Mouse (Mus musculus) intestine, postnatal 0 days (tissue): ENCODE data around the gene Lrrk1. TPM values are rescaled to one million over a fixed set of nuclear protein-coding genes. Genes with fewer than 3 reads are reported as not detected.
A peak's percentile ranks its signal among the peaks of the same experiment; 100 is the strongest.

Experiments
- ATAC-seq: fragments of 200-750 bp; cut with Nextera tagmentation; 2 replicates; pipeline ENCODE4 v1.8.0; 2017; ENCODE audit warnings: mild to moderate bottlenecking, moderate TSS enrichment, moderate library complexity
- H3K27ac ChIP-seq: fragments of 300-500 bp; sonication (generic); 2 replicates; pipeline ENCODE4 v1.5.1; 2014; ENCODE audit warnings: mild to moderate bottlenecking, low read depth, low read length, moderate library complexity
- H3K27me3 ChIP-seq: fragments of 300-500 bp; sonication (generic); replicated peaks from 2 replicates; pipeline ENCODE4 v1.6.1; 2014; ENCODE audit warnings: low read length, mixed read lengths; ENCODE audit not compliant: control insufficient read depth, insufficient read depth
- H3K36me3 ChIP-seq: fragments of 300-500 bp; sonication (generic); 2 replicates; pipeline ENCODE4 v1.6.1; 2014; ENCODE audit warnings: mild to moderate bottlenecking, moderate library complexity; ENCODE audit not compliant: control insufficient read depth, insufficient read depth
- H3K4me1 ChIP-seq: fragments of 300-500 bp; sonication (generic); replicated peaks from 2 replicates; pipeline ENCODE4 v1.6.1; 2014; ENCODE audit warnings: antibody characterized with exemption, low read length, mixed read lengths; ENCODE audit not compliant: control insufficient read depth, insufficient read depth
- H3K4me2 ChIP-seq: fragments of 300-500 bp; sonication (generic); replicated peaks from 2 replicates; pipeline ENCODE4 v1.6.1; 2014; ENCODE audit warnings: low read depth, mild to moderate bottlenecking, moderate library complexity
- H3K4me3 ChIP-seq: fragments of 300-500 bp; sonication (generic); 2 replicates; pipeline ENCODE4 v1.5.1; 2014; ENCODE audit warnings: low read depth, low read length
- H3K9ac ChIP-seq: fragments of 300-500 bp; sonication (generic); 2 replicates; pipeline ENCODE4 v1.6.1; 2014; ENCODE audit warnings: mild to moderate bottlenecking, low read depth, low read length
- H3K9me3 ChIP-seq: fragments of 300-500 bp; sonication (generic); 2 replicates; pipeline ENCODE4 v1.6.1; 2016; ENCODE audit warnings: mixed run types; ENCODE audit not compliant: control insufficient read depth
- CTCF ChIP-seq: sonication (generic); IDR thresholded peaks from 2 replicates; pipeline ENCODE4 v1.5.1; 2016; ENCODE audit warnings: low read depth, mild to moderate bottlenecking, control low read depth, antibody characterized with exemption, moderate library complexity
- WGBS: fragments of 180-500 bp; shearing (Covaris S2); extraction: QIAGEN DNeasy Blood & Tissue Kit; methylation state at CpG from one replicate; pipeline ENCODE4 v1.1.7; 2014; 5-methylcytosine and 5-hydroxymethylcytosine counted together
- polyA plus RNA-seq: library from polyadenylated mRNA; unstranded; fragments of >200 nt; fragmentation: Nextera tagmentation; extraction: Ambion mirVana; gene quantifications from 2 replicates; pipeline ENCODE4 v1.2.1, GENCODE M21; 2015

Lrrk1 gene
- polyA plus RNA-seq, 1 experiment from 2014 or later, result 6.1 TPM

DNA sequence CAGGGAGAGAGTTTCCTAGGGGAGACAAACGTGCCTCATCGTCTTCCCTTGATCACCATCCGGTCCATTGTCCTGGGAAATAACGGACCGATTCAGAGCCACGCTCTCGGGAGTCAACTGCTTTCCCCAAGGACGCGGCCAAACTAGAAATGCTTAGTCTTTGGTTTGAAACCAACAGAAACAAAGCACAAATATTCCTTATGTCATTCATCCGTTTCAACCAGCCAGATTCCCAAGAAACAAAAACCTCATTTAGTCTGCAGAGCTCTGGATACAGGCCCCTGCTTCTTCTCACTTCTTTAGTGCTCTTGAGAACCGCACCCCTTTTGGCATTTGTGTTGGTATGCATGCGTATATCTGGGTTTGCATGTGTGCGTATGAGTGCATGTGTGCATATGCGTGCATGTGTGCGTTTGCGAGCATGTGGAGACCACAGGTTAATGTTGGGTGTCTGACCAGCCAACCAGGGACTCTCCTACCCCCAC is 82.4 kb downstream of the Lrrk1 start:
- TF ChIP-seq CTCF, result no peak
- no peaks in the 10 kb centered on the region for H3K27me3 ChIP-seq
- no peaks in the 10 kb centered on the region for H3K9me3 ChIP-seq
- H3K4me1 ChIP-seq, result 0 out of 2 replicates have a peak, but pooled peaks cover 4% of the 10 kb centered on the region
- ATAC-seq, result no peak
- no peak overlapping the region for H3K4me2 ChIP-seq
- no peak overlapping the region for H3K27ac ChIP-seq
- peaks cover 45% of the 10 kb centered on the region for H3K36me3 ChIP-seq
- H3K9ac ChIP-seq, result no peak overlapping the region
- WGBS, result 85% methylated on average over 16 of the region's 16 CpGs
- H3K4me3 ChIP-seq, result no peak overlapping the region

DNA sequence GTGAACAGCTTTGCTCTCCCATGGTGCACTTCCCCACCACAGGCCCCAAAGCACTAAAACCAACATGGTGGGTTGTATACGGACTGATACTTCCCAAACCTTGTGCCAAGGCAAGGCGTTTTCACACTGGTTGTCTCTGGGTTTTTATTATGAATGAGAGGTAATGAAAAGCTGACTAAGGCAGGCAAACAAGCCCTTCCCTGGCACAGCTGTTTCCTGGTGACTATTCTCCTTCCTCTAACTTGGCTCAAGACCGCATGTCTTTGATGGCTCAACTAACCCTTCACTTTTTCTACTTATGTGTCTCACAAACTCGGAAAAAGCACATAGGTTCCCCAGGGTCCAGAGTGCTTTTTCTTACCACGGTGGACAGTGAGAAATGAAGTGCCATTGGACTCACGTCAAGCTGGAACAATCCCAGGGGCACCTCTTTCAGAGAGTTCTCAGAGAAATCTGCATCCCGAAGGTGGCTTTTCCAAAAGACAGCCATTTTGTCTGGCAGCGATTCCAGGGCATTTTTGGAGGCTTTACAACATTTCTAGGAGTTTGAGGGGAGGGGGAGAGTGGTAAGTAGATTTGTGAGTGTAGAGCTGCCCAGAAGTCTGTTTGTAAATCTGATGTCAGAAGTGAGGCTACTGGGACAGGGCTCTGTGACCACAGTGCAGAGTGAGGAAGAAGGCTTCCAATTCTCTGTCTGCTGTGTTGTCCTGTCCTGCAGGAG is 83.0 kb downstream of the Lrrk1 start:
- no peak for ATAC-seq
- no peak overlapping the region for H3K9ac ChIP-seq
- peaks cover 45% of the 10 kb centered on the region for H3K36me3 ChIP-seq
- 0 out of 2 replicates have a peak, but pooled peaks cover 4% of the 10 kb centered on the region for H3K4me1 ChIP-seq
- no peak overlapping the region for H3K4me3 ChIP-seq
- no peaks in the 10 kb centered on the region for H3K27me3 ChIP-seq
- TF ChIP-seq CTCF, result no peak
- H3K27ac ChIP-seq, result no peak overlapping the region
- H3K4me2 ChIP-seq, result no peak overlapping the region
- no peaks in the 10 kb centered on the region for H3K9me3 ChIP-seq
- 85% methylated on average over 8 of the region's 8 CpGs for WGBS

DNA sequence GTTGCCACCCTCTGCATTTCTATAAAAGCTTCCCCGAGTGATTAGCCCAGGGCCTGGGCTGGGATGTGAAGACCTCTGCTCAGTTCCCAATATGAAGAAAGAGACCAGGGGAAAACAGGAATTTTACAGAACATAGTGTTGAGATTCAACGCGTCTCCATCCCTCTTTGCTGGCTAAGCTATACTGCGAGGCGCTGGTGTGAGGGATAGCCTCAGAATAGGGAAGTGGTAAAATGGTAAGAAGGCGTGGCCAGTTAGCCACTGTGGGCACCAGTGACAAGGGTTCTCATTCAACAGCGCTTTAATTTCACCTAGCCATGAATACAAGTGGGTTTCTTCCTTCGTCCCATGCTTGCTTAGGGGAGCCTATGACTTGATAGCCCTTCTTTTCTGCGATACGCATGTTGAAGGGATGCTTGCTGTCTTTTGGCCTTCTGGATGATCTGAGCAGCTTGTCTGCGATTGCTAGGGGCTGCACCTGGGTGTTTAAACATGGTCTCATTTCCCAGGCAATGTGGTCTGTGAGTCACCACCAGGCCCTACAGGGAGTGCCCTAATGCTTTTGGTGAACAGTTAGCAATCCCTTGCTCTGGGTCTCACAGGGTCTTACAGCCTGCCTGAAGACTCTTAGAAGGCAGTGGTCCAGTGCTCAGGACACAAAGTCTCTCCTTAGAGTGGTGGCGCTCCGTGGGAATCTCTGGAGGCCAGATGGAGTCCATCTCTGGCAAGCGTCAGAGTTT is 84.1 kb downstream of the Lrrk1 start:
- TF ChIP-seq CTCF, result no peak
- H3K27ac ChIP-seq, result no peak overlapping the region
- no peaks in the 10 kb centered on the region for H3K27me3 ChIP-seq
- peaks cover 51% of the 10 kb centered on the region for H3K36me3 ChIP-seq
- H3K4me3 ChIP-seq, result no peak overlapping the region
- no peak for ATAC-seq
- H3K4me2 ChIP-seq, result no peak overlapping the region
- no peak overlapping the region for H3K9ac ChIP-seq
- 87% methylated on average over 14 of the region's 14 CpGs for WGBS
- H3K4me1 ChIP-seq, result no peaks in the 10 kb centered on the region
- H3K9me3 ChIP-seq, result no peaks in the 10 kb centered on the region

DNA sequence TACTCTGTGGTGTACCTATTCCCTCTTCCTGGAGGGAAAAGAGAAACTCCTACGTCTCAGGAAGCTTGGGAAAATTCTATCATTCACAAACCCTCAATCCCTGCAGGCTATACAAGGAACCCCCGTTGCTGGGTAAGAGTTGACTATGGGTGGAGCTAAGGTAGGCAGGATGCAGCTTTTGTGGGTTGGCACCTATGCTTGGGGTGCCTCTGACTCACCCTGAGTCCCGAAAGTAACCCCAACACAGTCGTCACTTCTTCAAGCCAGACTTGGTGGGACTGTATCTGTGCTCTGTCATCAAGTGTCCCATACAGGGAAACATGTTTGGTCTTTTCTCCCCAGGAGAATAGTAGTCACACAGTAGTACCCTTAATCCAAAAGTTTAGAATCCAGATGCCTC is 86.7 kb downstream of the Lrrk1 start:
- Histone ChIP-seq H3K4me1 (no peaks in the 10 kb centered on the region), H3K36me3 (peaks cover 58% of the 10 kb centered on the region), H3K4me2 (no peak overlapping the region), H3K27ac (no peak overlapping the region), H3K9me3 (no peaks in the 10 kb centered on the region), H3K4me3 (no peak overlapping the region), H3K27me3 (no peaks in the 10 kb centered on the region), H3K9ac (no peak overlapping the region)
- 93% methylated on average over 4 of the region's 4 CpGs for WGBS
- ATAC-seq, result no peak
- no peak for TF ChIP-seq CTCF

DNA sequence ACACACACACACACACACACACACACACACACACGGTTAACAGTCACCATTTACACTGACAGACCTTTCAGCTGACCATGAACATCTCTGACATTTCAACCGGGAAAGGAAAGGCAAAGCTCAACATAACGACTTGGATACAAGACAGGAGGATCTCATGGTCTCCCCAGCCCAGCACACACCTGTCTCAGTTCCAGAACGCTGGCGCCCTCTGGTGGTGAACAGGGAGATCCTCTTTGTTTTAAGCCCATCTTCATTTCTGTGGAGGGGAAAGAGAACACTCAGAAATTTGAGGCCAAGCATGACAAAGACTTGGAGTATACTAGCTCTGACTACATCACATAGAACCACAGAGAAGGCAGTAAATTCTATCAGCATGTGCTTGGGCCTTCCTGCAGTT is 87.5 kb downstream of the Lrrk1 start:
- H3K4me3 ChIP-seq, result no peak overlapping the region
- H3K4me1 ChIP-seq, result no peaks in the 10 kb centered on the region
- H3K4me2 ChIP-seq, result no peak overlapping the region
- 7% methylated on average over 5 of the region's 5 CpGs for WGBS
- H3K9ac ChIP-seq, result no peak overlapping the region
- TF ChIP-seq CTCF, result peak; percentile 96
- H3K9me3 ChIP-seq, result no peaks in the 10 kb centered on the region
- peak; percentile 58; the same call in 1 of the 2 replicates for ATAC-seq
- H3K27me3 ChIP-seq, result no peaks in the 10 kb centered on the region
- H3K27ac ChIP-seq, result no peak overlapping the region
- H3K36me3 ChIP-seq, result peaks cover 56% of the 10 kb centered on the region

DNA sequence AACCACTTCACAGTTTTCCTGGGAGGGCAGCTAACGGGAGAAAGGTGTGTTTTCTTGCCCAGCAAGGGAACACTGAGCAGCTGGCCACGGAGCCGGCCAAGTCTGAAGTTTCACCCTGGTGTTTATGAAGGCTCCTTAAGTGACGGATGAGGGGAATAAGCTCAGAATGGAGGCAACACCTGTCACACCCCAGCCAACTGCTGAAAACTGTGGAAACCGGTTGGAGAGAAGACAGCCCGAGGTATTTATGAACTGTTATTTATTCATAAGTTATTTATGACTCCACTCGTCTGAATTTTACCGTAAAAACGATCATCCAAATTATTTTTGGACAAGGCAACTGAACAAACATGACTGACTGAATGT is 90.5 kb downstream of the Lrrk1 start:
- no peak for TF ChIP-seq CTCF
- H3K4me3 ChIP-seq, result no peak overlapping the region
- 64% methylated on average over 9 of the region's 9 CpGs for WGBS
- no peak for ATAC-seq
- H3K4me2 ChIP-seq, result no peak overlapping the region
- H3K27ac ChIP-seq, result no peak overlapping the region
- H3K9me3 ChIP-seq, result no peaks in the 10 kb centered on the region
- H3K27me3 ChIP-seq, result no peaks in the 10 kb centered on the region
- no peaks in the 10 kb centered on the region for H3K4me1 ChIP-seq
- H3K36me3 ChIP-seq, result peaks cover 61% of the 10 kb centered on the region
- no peak overlapping the region for H3K9ac ChIP-seq
